Mouse (Mus musculus) right cerebral cortex, postnatal 4 days (tissue): ENCODE measurements around the gene Ddx27.
"Not testable (repeated sequence)": the region's sequence is repeated elsewhere in the genome, so short reads cannot be mapped to it uniquely, and the experiment has no call there.

Experiments used
- DNase-seq: peaks from one replicate; pipeline ENCODE4 v3.0.0-alpha.2; 2022

Gene Ddx27

GRCm38 (mm10) chr2:167014702-167015381 lies at the start of gene Ddx27:
Gene Ddx27, plus strand, starts transcription at chr2:167015193.
- peak; percentile 92 for DNase-seq

DNA sequence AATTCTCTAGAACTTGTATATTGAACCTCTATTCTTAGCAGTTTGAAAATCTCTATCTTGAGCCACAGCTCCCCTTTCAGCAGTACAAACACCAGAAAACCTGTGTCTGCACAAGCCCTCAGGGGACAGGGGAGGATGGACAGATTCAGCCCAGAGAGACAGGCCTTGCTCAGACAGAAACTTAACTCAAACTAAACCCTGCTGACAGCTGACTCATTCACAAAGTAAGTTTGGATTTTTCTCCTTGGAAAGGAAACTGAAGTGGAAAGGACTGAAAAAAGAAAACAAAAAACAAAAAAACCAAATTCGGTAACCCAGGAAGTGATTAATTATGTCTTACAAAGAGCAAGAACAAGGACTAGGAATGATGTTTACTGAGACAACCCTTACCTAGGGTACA lies 41.8 kb upstream of the Ddx27 start:
- DNase-seq: no peak

DNA sequence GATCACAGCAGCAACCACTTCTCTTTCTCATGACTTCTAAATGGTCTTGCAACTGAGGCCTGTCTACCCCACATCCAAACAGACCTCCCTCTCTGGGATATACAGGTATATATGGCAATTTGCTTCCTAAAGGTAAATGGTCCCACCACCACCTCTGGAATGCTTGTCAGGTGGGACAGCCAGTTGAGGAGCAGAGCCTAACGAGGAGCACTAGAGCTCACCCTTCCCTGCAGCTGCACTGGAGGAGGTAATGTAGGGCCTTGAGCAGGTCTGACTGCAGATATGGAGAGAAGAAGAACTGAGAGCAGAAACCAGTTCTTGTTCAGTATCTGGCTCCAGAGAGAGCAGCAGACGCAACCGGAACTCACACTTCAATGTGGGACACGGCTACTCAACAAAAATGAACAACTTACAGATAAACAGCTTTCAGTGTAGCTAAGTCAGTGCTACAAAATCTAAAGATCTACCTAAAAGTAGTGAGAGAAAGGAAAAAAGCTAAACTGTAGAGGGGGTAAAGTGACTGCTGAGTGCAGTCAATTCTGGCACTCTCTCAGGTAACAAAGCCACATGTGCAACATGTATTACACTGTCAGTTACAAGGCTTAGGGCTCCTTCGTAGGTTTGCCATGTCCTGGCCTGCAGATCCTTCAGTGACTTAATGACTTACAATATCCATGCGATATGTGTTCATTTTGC lies 40.7 kb upstream of the Ddx27 start:
- DNase-seq: no peak

DNA sequence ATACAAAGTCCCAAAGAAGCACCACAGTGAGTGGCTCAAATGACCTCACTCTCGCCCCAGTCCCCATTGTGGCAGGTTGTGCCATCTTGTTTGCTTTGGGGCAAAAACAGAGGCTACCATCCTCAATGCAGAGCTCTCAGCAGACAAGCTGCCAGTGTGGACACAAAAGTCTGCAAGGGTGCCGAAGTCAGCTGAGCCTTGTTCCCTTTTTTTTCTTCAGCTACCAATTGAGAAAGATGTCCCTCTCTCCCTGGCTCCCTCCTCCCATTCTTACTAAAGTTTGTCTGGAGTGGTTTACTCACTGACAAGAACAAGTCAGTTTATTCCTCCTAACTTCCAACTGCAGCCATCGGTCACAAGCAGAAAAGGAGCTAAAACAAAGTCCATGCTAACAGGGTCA lies 38.6 kb upstream of the Ddx27 start:
- no peak for DNase-seq

DNA sequence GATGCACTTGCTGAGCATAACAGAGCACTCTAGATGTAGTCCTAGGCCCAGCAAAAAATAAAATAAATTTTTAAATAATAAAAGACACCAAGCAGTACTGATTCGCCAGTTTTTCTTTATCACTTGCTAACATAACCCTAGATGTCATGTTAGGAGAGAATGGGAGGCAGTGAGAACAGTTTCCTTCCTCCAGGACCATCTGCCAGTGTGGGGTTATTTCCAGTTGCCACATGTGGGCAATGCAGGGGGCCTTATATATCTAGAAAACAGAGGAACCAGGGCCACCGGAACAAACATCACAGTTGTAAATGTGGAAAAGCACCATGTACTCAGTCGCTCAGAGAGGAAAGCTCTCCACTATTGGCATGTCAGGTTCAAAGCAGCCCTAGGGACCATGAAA lies 37.5 kb upstream of the Ddx27 start:
- no peak for DNase-seq

DNA sequence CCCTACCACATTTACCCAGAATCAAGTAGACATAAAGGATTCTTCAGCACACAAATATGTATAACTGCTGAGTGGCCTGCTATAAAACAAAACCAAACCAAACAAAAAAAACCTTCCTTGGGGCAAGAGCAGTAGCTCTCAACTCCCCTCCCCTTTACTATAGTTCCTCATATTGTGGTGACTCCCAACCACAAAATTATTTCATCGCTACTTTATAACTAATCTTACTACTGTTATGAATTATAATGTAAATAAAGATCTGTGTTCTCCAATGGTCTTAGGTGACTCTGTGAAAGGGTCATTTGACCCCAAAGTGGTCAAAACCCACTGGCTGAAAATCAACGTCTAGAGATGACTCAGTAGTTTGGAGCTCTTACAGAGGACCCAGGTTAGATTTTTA lies 34.8 kb upstream of the Ddx27 start:
- DNase-seq: no peak

DNA sequence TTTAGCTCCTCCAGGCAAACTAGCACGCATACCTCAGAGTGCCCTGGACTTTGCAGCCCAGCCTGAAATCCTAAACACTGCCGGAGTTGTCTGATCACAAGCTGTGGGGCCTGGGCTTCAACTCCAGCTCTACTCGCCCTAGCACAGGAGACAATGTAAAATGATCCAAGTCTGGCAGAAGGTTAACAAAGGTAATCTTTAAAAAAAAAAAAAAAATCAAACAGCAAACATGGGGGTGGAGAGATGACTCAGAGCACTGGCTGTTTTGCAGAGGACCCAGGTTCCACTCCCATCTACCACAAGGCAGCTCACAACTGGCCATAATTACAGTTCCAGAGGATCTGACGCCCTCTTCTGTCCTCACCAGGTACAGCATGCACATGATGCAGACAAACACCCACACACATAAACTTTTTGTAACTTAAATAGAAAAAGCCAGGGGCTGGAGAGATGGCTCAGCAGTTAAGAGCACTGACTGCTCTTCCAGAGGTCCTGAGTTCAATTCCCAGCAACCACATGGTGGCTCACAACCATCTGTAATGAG lies 31.6 kb upstream of the Ddx27 start:
- no peak for DNase-seq

DNA sequence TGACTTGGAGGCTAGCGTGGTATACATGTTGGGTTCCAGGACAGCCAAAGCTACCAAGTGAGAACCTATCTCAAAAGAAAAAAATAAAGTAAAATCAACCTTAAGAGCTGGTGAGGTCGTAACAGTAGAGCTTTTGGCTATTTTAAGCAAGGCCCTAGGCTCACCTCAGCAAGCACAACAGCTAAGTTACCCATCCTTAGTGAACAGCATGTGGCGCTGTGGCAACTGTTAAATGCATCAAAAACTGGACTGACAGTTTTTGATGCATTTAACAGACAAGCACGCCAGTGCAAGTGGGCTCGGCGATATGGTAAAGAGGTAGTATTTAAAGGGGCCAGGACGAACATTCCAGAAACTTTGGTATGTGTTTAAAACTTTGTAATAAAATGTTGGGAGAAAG lies 24.1 kb upstream of the Ddx27 start:
- no peak for DNase-seq

DNA sequence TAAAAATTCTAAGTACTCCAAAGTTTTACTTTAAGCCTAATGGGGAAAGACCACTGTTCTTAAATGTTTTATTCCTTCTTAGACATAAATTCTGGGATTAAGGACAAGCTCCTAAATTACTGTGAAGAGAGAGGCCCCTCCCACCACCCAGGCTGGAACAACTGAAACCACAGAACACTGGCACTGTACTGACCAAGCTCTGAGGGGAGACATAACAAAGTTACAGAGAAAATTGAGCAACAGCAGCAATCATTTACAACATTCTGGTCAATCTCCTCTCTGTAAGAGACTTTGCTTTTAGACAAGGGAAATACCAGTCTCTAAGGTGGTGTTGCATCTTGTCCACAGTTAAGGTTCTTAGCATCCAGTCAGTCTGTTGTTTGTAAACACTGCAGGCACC lies 23.0 kb upstream of the Ddx27 start:
- no peak for DNase-seq

DNA sequence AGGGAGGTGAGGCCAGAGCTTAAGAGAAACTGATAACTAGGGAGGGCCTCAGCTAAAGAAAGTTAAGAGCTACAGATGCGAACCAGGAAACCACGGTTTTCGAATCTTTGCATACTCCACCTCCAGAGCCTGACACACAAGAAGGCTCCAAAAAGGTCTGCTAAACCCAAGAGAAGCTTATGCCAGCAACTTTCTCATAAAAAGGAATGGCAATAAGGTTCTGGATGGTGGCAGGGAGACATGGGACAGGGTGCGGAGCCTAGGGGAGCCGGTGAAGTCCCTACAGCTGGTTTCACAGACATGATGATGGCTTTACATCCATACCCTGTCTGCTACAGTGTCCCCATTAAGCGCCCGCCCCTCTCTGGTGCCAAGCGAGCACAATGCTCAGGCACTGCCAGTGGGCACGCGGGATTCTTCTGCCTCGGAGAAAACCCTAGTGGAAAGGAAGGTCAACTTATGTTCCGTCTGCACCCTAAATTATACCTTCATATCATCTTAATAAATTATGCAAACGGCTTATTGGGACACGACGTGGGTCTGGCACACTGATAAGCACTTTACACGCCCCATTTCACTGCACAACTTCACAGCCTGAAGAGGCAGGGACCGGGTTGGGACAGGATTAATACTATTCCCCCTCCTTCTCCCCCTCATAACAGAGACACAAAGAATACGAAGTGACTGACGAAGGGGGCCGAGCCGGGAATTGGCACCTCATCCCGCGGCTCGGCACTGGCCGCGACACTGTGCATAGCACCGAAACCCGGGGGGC lies 19.8 kb upstream of the Ddx27 start:
- DNase-seq: peak; percentile 34

- peak; percentile 96 for DNase-seq
Observed at GRCm38 (mm10) chr2:166995796-166996532, 19.0 kb upstream of the Ddx27 start, which contains the start of gene Stau1. Gene Stau1, minus strand, starts transcription at chr2:166996299.

GRCm38 (mm10) chr2:166996533-166996894 lies 18.5 kb upstream of the Ddx27 start:
- no peak for DNase-seq

GRCm38 (mm10) chr2:167001486-167001885 lies 13.5 kb upstream of the Ddx27 start:
- no peak for DNase-seq

GRCm38 (mm10) chr2:167004099-167004854 lies 10.7 kb upstream of the Ddx27 start:
- DNase-seq: peak; percentile 39

- DNase-seq: no peak
Observed at GRCm38 (mm10) chr2:167006355-167006754, 8.6 kb upstream of the Ddx27 start.

GRCm38 (mm10) chr2:167007001-167007491 lies 7.9 kb upstream of the Ddx27 start:
- peak; percentile 16 for DNase-seq

DNA sequence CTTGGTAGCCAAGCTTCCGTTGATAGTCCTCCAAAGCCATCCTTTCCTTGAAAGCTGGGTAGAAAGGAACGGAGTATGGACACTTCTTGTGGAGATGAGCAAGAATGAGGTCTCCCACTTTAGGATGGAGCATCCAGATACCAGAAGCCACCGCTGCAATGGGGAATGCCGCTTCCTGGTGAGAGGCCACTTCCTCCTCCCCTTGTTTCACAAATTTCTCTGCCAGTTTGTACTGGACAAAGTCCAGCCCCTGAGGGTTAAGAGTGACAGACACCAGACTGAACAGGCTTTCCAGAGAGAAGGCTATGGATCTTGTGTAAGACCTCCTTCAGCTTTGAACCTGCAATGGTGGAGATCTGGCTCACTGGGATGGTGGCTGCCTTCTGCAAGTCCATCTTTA lies 7.4 kb upstream of the Ddx27 start:
- DNase-seq: not testable (repeated sequence)

- no peak for DNase-seq
Observed at GRCm38 (mm10) chr2:167009483-167009882, 5.5 kb upstream of the Ddx27 start.

GRCm38 (mm10) chr2:167010546-167010945 lies 4.4 kb upstream of the Ddx27 start:
- DNase-seq: no peak

- DNase-seq: no peak
Observed at GRCm38 (mm10) chr2:167015382-167015718, 357 bp downstream of the Ddx27 start.

DNA sequence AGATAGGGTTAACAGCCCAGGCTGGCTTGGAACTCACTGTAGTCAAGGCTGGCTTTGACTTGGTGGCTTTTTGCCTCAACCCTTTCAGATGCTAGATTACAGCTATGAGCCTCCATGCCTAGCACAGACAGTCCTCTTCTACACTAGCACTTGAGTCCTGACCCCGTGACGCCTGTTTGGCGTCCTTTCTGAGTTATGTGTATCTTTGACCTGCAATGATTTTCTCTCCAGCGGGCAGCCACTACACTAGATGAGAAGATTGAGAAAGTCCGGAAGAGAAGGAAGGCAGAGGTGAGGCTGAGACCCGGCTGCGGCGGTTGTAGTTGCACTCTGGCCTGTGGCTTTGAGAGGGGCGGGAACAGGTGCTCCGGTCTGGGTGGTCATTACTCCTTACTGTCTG lies 4.4 kb downstream of the Ddx27 start:
- no peak for DNase-seq

DNA sequence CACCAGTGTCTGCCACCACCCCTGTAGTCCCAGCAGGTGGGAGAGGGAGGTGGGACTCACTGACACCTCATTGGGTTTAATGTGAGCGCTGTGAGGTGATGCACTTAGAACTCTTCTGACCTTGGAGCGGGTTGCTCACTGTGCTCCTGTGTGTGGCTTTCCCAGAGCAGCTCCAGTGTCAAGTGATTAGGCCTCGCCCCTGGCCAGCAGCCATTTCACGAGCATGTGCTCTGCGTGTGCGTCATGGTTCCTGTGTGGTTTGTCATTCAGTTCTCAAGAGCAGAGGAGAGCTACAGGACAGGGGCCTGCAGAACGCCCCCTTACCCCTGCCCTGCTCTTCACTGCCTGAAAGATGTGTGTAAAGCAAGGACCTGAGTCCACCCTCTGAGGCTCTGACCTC lies 13.6 kb downstream of the Ddx27 start:
- DNase-seq: no peak
